Mouse (Mus musculus) limb, embryonic 13.5 days (tissue): ENCODE measurements around the gene Acyp1. TPM values are rescaled to one million over a fixed set of nuclear protein-coding genes. Genes with fewer than 3 reads are reported as not detected.
A peak's percentile ranks its signal among the peaks of the same experiment; 100 is the strongest.

Experiments used
- ATAC-seq: fragments of 200-750 bp; cut with Nextera tagmentation; 2 replicates; pipeline ENCODE4 v1.8.0; 2017; ENCODE audit warnings: low read depth, moderate number of reproducible peaks, moderate TSS enrichment; ENCODE audit not compliant: low FRiP score
- H3K27ac ChIP-seq: fragments of 300-500 bp; sonication (generic); 2 replicates; pipeline ENCODE4 v1.5.1; 2015; ENCODE audit warnings: inconsistent platforms, mild to moderate bottlenecking, moderate library complexity
- H3K27me3 ChIP-seq: fragments of 300-500 bp; sonication (generic); 2 replicates; pipeline ENCODE4 v1.6.1; 2015; ENCODE audit warnings: mild to moderate bottlenecking, inconsistent platforms
- H3K36me3 ChIP-seq: fragments of 300-500 bp; sonication (generic); 2 replicates; pipeline ENCODE4 v1.6.1; 2015; ENCODE audit warnings: inconsistent platforms, mild to moderate bottlenecking, moderate library complexity
- H3K4me1 ChIP-seq: fragments of 300-500 bp; sonication (generic); 2 replicates; pipeline ENCODE4 v1.6.1; 2015; ENCODE audit warnings: inconsistent platforms
- H3K4me2 ChIP-seq: fragments of 300-500 bp; sonication (generic); replicated peaks from 2 replicates; pipeline ENCODE4 v1.6.1; 2015; ENCODE audit warnings: inconsistent platforms, mild to moderate bottlenecking, moderate library complexity
- H3K4me3 ChIP-seq: fragments of 300-500 bp; sonication (generic); 2 replicates; pipeline ENCODE4 v1.5.1; 2015; ENCODE audit warnings: moderate library complexity, mild to moderate bottlenecking, inconsistent platforms
- H3K9ac ChIP-seq: fragments of 300-500 bp; sonication (generic); 2 replicates; pipeline ENCODE4 v1.6.1; 2015; ENCODE audit warnings: mild to moderate bottlenecking, inconsistent platforms
- H3K9me3 ChIP-seq: fragments of 300-500 bp; sonication (generic); 2 replicates; pipeline ENCODE4 v1.6.1; 2016; ENCODE audit warnings: inconsistent platforms
- WGBS: fragments of 180-500 bp; shearing (Covaris S2); methylation state at CpG from one replicate; pipeline ENCODE4 v1.1.7; 2015; 5-methylcytosine and 5-hydroxymethylcytosine counted together
- polyA plus RNA-seq: library from polyadenylated mRNA; unstranded; fragments of >200 nt; fragmentation: Nextera tagmentation; extraction: Ambion mirVana; gene quantifications from 2 replicates; pipeline ENCODE4 v1.2.1, GENCODE M21; 2015

Gene Acyp1
- polyA plus RNA-seq = 44.8 and 48.4 TPM in 2 replicates

GRCm38 (mm10) chr12:85287809-85288485 is at the start of gene Acyp1:
TSS of gene Acyp1 (minus strand) at chr12:85288438.
- peak within 1 kb of the TSS; percentile 84 for H3K4me2 ChIP-seq
- 0 out of 2 replicates have a peak, but pooled peaks cover 4% of the 10 kb centered on the region for H3K27me3 ChIP-seq
- peak; percentile 76 for ATAC-seq
- H3K27ac ChIP-seq = peak within 1 kb of the TSS; percentile 67; the same call in 1 of the 2 replicates
- H3K4me1 ChIP-seq = peaks cover 22% of the 10 kb centered on the region
- H3K9me3 ChIP-seq = no peaks in the 10 kb centered on the region
- 7% methylated on average over 21 of the region's 21 CpGs for WGBS
- peak within 1 kb of the TSS; percentile 54 for H3K4me3 ChIP-seq
- peak within 1 kb of the TSS; percentile 75 for H3K9ac ChIP-seq
- no peaks in the 10 kb centered on the region for H3K36me3 ChIP-seq

GRCm38 (mm10) chr12:85337567-85338311 is 49.5 kb upstream of the Acyp1 start:
- Histone ChIP-seq H3K27ac (no peak overlapping the region), H3K4me2 (peak overlapping the region; percentile 70), H3K36me3 (peaks cover 40% of the 10 kb centered on the region), H3K9me3 (no peaks in the 10 kb centered on the region), H3K4me1 (peaks cover 21% of the 10 kb centered on the region), H3K27me3 (no peaks in the 10 kb centered on the region), H3K9ac (peak overlapping the region; percentile 92), H3K4me3 (peak overlapping the region; percentile 76)
- 85% methylated on average over 6 of the region's 6 CpGs for WGBS
- ATAC-seq = no peak

- Histone ChIP-seq H3K4me1 (no peaks in the 10 kb centered on the region), H3K4me3 (no peak overlapping the region), H3K36me3 (peaks cover 86% of the 10 kb centered on the region), H3K27me3 (no peaks in the 10 kb centered on the region), H3K9ac (no peak overlapping the region), H3K4me2 (no peak overlapping the region), H3K9me3 (no peaks in the 10 kb centered on the region), H3K27ac (no peak overlapping the region)
- WGBS = 87% methylated on average over 7 of the region's 7 CpGs
- ATAC-seq = no peak
Measured at GRCm38 (mm10) chr12:85330153-85330552, 41.9 kb upstream of the Acyp1 start.

DNA sequence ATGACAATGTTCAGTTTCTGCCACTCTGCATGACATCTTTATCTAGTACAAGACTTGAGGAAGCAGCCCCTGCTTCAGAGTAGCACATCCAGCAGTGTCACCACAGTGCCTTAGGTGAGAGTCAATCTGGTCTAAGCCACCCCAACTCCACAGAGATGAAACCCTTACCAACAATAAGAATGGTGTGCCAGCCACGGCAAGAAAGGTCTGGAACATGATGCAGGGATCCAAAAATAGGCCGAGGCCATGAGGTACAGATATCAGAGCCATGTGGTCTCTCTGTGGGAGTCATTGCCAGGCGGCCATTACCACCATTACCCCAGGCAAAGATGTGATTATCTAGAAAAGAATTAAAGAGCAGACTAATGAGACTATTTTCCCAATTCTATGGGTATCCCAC is 20.4 kb upstream of the Acyp1 start:
- Histone ChIP-seq H3K4me1 (peaks cover 3% of the 10 kb centered on the region; the same call in 1 of the 2 replicates), H3K27ac (no peak overlapping the region), H3K9me3 (no peaks in the 10 kb centered on the region), H3K4me3 (no peak overlapping the region), H3K9ac (no peak overlapping the region), H3K4me2 (no peak overlapping the region), H3K27me3 (no peaks in the 10 kb centered on the region), H3K36me3 (peaks cover 99% of the 10 kb centered on the region)
- ATAC-seq = no peak
- 57% methylated on average over 3 of the region's 3 CpGs for WGBS

- Histone ChIP-seq H3K4me2 (no peak overlapping the region), H3K9me3 (no peaks in the 10 kb centered on the region), H3K4me3 (no peak overlapping the region), H3K27me3 (no peaks in the 10 kb centered on the region), H3K27ac (no peak overlapping the region; the same call in 1 of the 2 replicates), H3K9ac (peak overlapping the region; percentile 39; the same call in 1 of the 2 replicates), H3K4me1 (peaks cover 3% of the 10 kb centered on the region; the same call in 1 of the 2 replicates), H3K36me3 (peaks cover 97% of the 10 kb centered on the region)
- peak; percentile 66; the same call in 1 of the 2 replicates for ATAC-seq
- WGBS = 47% methylated on average over 16 of the region's 16 CpGs
Measured at GRCm38 (mm10) chr12:85305247-85305892, 17.1 kb upstream of the Acyp1 start.

DNA sequence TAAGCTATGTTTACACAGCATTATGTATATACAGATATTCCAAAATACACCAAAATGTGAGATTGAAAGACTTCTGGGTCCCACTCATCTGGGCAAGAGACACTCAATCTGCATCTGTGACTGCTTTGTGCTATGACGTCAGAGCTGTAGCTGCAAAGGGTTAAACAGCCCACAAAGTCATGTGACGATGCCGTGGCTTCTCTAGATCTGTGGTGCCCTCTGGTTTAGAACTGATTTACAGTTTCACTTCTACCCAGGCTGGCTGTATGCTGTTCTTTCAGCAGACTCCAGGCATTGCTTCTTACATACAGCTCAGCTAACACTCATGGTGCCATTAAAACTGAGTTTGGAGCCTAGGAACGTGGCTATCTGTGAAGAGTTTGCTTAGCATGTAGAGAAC is 16.5 kb upstream of the Acyp1 start:
- Histone ChIP-seq H3K4me2 (no peak overlapping the region), H3K4me3 (no peak overlapping the region)
- 66% methylated on average over 4 of the region's 4 CpGs for WGBS

DNA sequence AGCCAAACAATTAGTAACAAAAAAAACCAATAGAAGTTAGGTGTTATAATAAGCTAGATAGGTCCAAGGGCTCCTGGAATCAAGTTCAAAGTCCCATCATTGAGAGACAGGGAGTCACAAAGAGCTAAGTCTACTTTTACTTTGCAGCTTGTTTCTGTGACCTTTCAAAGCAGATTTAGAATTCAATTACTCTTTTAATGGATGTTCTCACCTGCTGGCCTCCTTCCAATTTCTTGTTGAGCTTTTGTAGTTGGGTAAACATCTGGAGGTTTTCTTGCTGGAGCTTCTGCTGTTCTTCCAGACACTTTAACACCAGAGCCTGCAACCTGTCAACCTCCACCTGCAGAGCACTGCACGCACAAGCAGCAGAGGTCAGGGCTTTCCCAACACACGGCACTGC is 15.0 kb upstream of the Acyp1 start:
- Histone ChIP-seq H3K4me3 (no peak overlapping the region), H3K27me3 (no peaks in the 10 kb centered on the region), H3K36me3 (peaks cover 88% of the 10 kb centered on the region), H3K4me1 (peaks cover 11% of the 10 kb centered on the region), H3K9ac (no peak overlapping the region), H3K9me3 (no peaks in the 10 kb centered on the region), H3K27ac (no peak overlapping the region), H3K4me2 (no peak overlapping the region)
- WGBS = 57% methylated on average over 2 of the region's 2 CpGs
- no peak for ATAC-seq

More for the DNA sequence above, 16.5 kb upstream of the Acyp1 start:
- no peak; the same call in 1 of the 2 replicates for ATAC-seq
- H3K9ac ChIP-seq = peak overlapping the region; percentile 39; the same call in 1 of the 2 replicates
- peaks cover 97% of the 10 kb centered on the region for H3K36me3 ChIP-seq
- H3K27me3 ChIP-seq = no peaks in the 10 kb centered on the region
- H3K9me3 ChIP-seq = no peaks in the 10 kb centered on the region
- H3K4me1 ChIP-seq = peaks cover 3% of the 10 kb centered on the region; the same call in 1 of the 2 replicates
- H3K27ac ChIP-seq = no peak overlapping the region

- ATAC-seq = no peak
Measured at GRCm38 (mm10) chr12:85298835-85299180, 10.6 kb upstream of the Acyp1 start.

DNA sequence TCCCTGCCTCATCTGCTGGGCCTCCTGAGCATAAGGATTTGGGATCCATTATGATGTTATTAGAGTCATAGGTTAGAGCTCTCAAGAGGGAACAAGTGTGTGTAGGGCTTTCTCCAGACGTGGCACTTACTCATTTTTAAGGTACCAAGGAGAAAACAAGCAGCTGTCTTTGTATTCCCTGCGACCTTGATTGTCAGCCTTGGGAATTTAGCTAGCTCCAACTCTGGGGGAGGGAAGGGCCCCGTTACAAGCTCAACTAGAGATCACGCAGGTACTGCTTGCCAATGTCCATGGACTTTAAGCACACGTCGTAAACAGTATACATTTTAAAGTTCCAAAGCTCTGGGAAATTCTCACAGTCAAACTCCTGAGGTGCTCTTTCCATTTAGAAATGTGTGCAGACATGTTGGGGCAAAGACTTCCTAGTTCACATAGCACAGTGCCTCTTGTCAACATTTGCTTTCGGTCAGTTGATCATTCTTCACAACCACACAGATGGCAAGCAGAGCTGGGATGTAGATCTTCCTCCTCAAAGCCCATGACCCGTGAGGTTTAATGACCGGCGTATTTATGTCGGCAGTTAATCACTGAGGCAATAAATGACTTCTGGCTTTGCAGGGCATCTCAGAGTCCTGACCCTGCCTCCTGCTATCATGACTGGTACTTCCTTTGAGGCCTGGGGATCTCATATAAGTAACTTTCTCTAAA is 10.0 kb upstream of the Acyp1 start:
- Histone ChIP-seq H3K9ac (no peak overlapping the region), H3K4me2 (no peak overlapping the region), H3K4me1 (peaks cover 25% of the 10 kb centered on the region), H3K27me3 (no peaks in the 10 kb centered on the region), H3K27ac (peak overlapping the region; percentile 44; the same call in 1 of the 2 replicates), H3K36me3 (peaks cover 39% of the 10 kb centered on the region), H3K9me3 (peaks cover 14% of the 10 kb centered on the region), H3K4me3 (no peak overlapping the region)
- 14% methylated on average over 11 of the region's 11 CpGs for WGBS
- no peak; the same call in 1 of the 2 replicates for ATAC-seq

More at GRCm38 (mm10) chr12:85298835-85299180, 10.6 kb upstream of the Acyp1 start:
- Histone ChIP-seq H3K27me3 (no peaks in the 10 kb centered on the region), H3K9ac (no peak overlapping the region), H3K4me2 (no peak overlapping the region), H3K27ac (no peak overlapping the region), H3K4me3 (no peak overlapping the region), H3K4me1 (peaks cover 25% of the 10 kb centered on the region), H3K9me3 (peaks cover 13% of the 10 kb centered on the region), H3K36me3 (peaks cover 45% of the 10 kb centered on the region)
- WGBS = 55% methylated on average over 1 of the region's 1 CpGs

- Histone ChIP-seq H3K9ac (no peak overlapping the region), H3K4me2 (no peak overlapping the region), H3K27ac (no peak overlapping the region), H3K9me3 (peaks cover 14% of the 10 kb centered on the region), H3K4me3 (no peak overlapping the region), H3K36me3 (peaks cover 33% of the 10 kb centered on the region), H3K4me1 (peaks cover 25% of the 10 kb centered on the region), H3K27me3 (no peaks in the 10 kb centered on the region)
- WGBS = 50% methylated on average over 10 of the region's 10 CpGs
- ATAC-seq = no peak
Measured at GRCm38 (mm10) chr12:85297345-85297997, 9.2 kb upstream of the Acyp1 start.

DNA sequence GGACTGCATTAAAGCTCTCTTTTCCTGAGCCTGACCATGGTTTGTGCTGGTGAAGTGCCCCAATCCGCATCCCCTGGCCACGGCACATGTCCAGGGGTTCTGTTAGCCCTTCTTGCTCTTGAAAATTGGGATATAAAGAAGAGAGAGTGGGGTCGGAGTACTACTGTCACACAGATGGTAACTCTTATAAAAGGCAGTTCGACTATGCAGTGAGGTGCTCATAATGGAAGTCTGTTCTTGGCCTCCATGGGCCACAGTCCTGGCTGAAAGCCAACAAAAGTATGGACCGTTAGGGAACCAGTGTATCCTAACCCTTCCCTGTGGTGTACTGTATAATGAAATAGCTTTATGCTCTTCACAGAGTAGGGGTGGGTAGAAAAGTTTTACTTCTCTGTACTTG is 8.7 kb upstream of the Acyp1 start:
- ATAC-seq = no peak; the same call in 1 of the 2 replicates
- no peaks in the 10 kb centered on the region for H3K27me3 ChIP-seq
- H3K4me3 ChIP-seq = no peak overlapping the region
- peaks cover 14% of the 10 kb centered on the region for H3K9me3 ChIP-seq
- WGBS = 52% methylated on average over 5 of the region's 5 CpGs
- no peak overlapping the region for H3K9ac ChIP-seq
- no peak overlapping the region for H3K4me2 ChIP-seq
- H3K4me1 ChIP-seq = peaks cover 25% of the 10 kb centered on the region
- no peak overlapping the region for H3K27ac ChIP-seq
- peaks cover 27% of the 10 kb centered on the region for H3K36me3 ChIP-seq
